Mouse (Mus musculus) G1E (cell line): Measurements from ENCODE around the gene Nisch. TPM values are rescaled to one million over a fixed set of nuclear protein-coding genes. Genes with fewer than 3 reads are reported as not detected.

Experiments
- ATAC-seq: 2 replicates; pipeline ENCODE4 v1.8.0; 2016; ENCODE audit warnings: mild to moderate bottlenecking; ENCODE audit not compliant: insufficient number of reproducible peaks, poor library complexity, low FRiP score, severe bottlenecking; ENCODE audit errors: extremely low read depth
- DNase-seq: peaks from one replicate; pipeline ENCODE4 v3.0.0; 2012; ENCODE audit warnings: low spot score
- H3K27me3 ChIP-seq: 2 replicates; pipeline ENCODE4 v1.6.1; 2012; ENCODE audit warnings: mild to moderate bottlenecking, low read length, inconsistent platforms; ENCODE audit not compliant: insufficient read depth
- H3K36me3 ChIP-seq: replicated peaks from 2 replicates; pipeline ENCODE3; 2012; ENCODE audit warnings: mild to moderate bottlenecking, inconsistent platforms
- H3K4me1 ChIP-seq: 2 replicates; pipeline ENCODE4 v1.6.1; 2012; ENCODE audit warnings: low read depth, low read length, inconsistent platforms, mixed read lengths; ENCODE audit not compliant: insufficient read depth
- H3K4me3 ChIP-seq: 2 replicates; pipeline ENCODE4 v1.5.1; 2012; ENCODE audit warnings: low read depth, mild to moderate bottlenecking, inconsistent platforms, low read length, moderate library complexity, mixed read lengths
- H3K9me3 ChIP-seq: replicated peaks from 2 replicates; pipeline ENCODE4 v1.6.1; 2012; ENCODE audit warnings: inconsistent platforms
- CTCF ChIP-seq: IDR thresholded peaks from 2 replicates; pipeline ENCODE4 v1.5.1; 2012; ENCODE audit warnings: low read depth, low read length, inconsistent platforms, mixed read lengths
- GATA1 ChIP-seq: IDR thresholded peaks from 2 replicates; pipeline ENCODE4 v1.6.1; 2012; ENCODE audit warnings: borderline replicate concordance, low read length, inconsistent platforms, mixed read lengths
- GATA2 ChIP-seq: IDR thresholded peaks from 2 replicates; pipeline ENCODE4 v1.6.1; 2012; ENCODE audit warnings: low read depth, low read length, inconsistent platforms, borderline replicate concordance
- POLR2AphosphoS5 ChIP-seq: IDR thresholded peaks from 2 replicates; pipeline ENCODE4 v1.6.1; 2012; ENCODE audit warnings: low read depth, low read length, inconsistent platforms; ENCODE audit not compliant: insufficient replicate concordance
- TAL1 ChIP-seq: conservative IDR thresholded peaks from 2 replicates; pipeline ENCODE4 v1.6.1; 2012; ENCODE audit warnings: low read depth, low read length, inconsistent platforms, mixed read lengths
- polyA plus RNA-seq: library from polyadenylated mRNA; stranded (reverse); fragments of >175 nt; gene quantifications from 2 replicates; pipeline ENCODE4 v1.2.3, GENCODE M21; 2012
- total RNA-seq, 2 experiments: library from RNA; stranded (forward) in 1 of 2; stranded (reverse) in 1 of 2; fragments of 200-1000 nt in 1 of 2; fragments of >200 nt in 1 of 2; fragmentation: Nextera tagmentation in 1 of 2; gene quantifications; 2 replicates each; pipeline ENCODE4 v1.2.3; 2014 to 2017

Gene Nisch
- total and polyA plus RNA-seq, 3 experiments = 83.8 to 312 (median 201) TPM

DNA sequence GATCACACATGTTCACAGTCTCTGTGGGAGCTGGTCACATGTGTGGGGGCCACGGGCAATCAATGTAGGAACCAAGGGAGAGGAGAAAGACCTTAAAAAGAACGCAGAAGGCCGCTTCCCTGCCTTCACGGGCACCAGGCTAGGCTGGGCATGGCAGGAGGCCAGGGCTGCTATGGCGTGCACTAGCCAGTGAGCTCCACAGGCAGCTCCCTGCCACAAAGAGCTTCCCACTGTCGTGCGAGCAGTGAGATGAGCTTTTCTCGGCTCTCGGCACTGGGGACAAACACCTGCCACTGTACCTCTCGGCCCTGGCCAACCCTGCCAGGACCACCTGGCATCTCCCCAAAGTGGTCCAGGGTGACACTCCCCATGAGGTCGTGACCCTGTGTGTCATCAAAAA is 45.4 kb downstream of the Nisch start:
- Histone ChIP-seq H3K4me3 (no peak overlapping the region), H3K4me1 (peaks cover 53% of the 10 kb centered on the region)

DNA sequence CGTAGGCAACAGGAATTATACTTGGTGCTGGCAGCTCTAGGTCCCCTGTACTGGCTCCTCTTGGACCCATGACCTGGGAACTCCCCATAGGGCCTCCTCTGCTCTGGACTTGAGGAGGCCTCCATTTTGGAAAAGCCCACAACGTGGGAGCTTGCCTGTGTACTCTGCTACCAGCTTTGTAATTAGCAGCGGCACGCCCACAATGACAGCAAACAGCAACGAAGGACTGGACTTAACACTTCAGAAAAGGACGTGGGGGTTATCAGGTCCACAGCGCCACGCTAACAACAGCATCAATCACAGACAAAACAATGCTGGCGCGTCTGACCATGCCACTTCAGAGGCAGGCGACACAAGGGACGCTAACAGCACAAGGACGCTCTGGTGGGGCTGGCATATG is 45.8 kb downstream of the Nisch start:
- H3K27me3 ChIP-seq = peaks cover 23% of the 10 kb centered on the region
- no peak for ATAC-seq
- no peak overlapping the region for H3K4me3 ChIP-seq
- H3K36me3 ChIP-seq = peaks cover 61% of the 10 kb centered on the region
- no peaks in the 10 kb centered on the region for H3K9me3 ChIP-seq
- H3K4me1 ChIP-seq = peaks cover 52% of the 10 kb centered on the region
- no peak for TF ChIP-seq POLR2AphosphoS5
- no peak for TF ChIP-seq GATA2
- TF ChIP-seq TAL1 = no peak
- no peak for TF ChIP-seq CTCF
- TF ChIP-seq GATA1 = no peak
- no peak for DNase-seq

More for the DNA sequence above, 45.4 kb downstream of the Nisch start:
- peaks cover 21% of the 10 kb centered on the region for H3K27me3 ChIP-seq
- TF ChIP-seq GATA2 (no peak), POLR2AphosphoS5 (no peak), TAL1 (no peak), GATA1 (no peak), CTCF (no peak)
- no peak for DNase-seq
- peaks cover 65% of the 10 kb centered on the region for H3K36me3 ChIP-seq
- no peaks in the 10 kb centered on the region for H3K9me3 ChIP-seq
- no peak for ATAC-seq

DNA sequence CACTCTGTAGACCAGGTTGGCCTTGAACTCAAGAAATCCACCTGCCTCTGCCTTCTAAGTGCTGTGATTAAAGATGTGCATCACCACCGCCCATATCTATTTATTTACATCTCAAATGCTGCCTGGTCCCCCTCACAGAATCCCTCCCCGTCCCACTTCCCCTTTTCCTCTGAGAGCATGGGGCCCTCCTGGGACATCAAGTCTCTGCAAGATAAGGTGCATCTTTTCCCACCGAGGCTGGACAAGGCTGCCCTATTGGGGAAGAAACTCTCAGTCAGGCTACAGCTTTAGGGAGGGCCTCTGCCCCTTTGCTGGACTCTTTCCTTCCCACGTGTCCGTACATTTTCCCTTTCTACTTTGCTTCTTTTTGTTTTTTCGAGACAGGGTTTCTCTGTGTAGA is 47.2 kb downstream of the Nisch start:
- DNase-seq = peak; percentile 45
- no peak overlapping the region for H3K4me3 ChIP-seq
- H3K36me3 ChIP-seq = peaks cover 46% of the 10 kb centered on the region
- H3K4me1 ChIP-seq = peaks cover 60% of the 10 kb centered on the region
- peak; percentile 50; the same call in 1 of the 2 replicates for ATAC-seq
- H3K9me3 ChIP-seq = no peaks in the 10 kb centered on the region
- H3K27me3 ChIP-seq = peaks cover 34% of the 10 kb centered on the region
- TF ChIP-seq TAL1 (no peak), GATA1 (no peak), POLR2AphosphoS5 (no peak), GATA2 (no peak), CTCF (no peak)

DNA sequence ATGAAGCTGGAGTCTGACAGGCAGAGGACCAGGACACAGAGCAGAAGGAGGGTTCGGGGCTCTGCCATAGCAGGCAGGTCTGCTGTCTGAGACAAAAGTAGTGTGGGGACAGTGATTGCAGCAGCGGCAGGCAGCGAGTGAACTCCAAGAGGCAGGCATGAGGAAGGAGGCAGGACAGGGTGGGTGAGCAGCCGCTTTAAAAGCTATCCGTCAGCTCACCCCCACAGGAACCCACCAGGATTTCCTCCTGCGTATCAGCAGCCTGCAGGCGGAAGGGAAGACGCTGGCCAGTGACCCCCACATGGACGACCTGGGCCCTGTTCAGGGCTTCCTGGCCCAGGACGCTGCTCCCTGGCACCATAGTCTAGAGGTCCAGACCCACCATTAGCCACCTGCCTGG is 48.3 kb downstream of the Nisch start, which contains the start of gene Stab1:
TSS of gene Stab1 (minus strand) at position 217 of the 400 bp plus-strand sequence.
- TF ChIP-seq GATA2 (no peak), POLR2AphosphoS5 (no peak), TAL1 (no peak), GATA1 (no peak), CTCF (no peak)
- no peaks in the 10 kb centered on the region for H3K9me3 ChIP-seq
- H3K4me3 ChIP-seq = no peak within 1 kb of the TSS
- ATAC-seq (no peak), DNase-seq (no peak)
- peaks cover 66% of the 10 kb centered on the region for H3K4me1 ChIP-seq
- peaks cover 44% of the 10 kb centered on the region for H3K27me3 ChIP-seq
- peaks cover 35% of the 10 kb centered on the region for H3K36me3 ChIP-seq

DNA sequence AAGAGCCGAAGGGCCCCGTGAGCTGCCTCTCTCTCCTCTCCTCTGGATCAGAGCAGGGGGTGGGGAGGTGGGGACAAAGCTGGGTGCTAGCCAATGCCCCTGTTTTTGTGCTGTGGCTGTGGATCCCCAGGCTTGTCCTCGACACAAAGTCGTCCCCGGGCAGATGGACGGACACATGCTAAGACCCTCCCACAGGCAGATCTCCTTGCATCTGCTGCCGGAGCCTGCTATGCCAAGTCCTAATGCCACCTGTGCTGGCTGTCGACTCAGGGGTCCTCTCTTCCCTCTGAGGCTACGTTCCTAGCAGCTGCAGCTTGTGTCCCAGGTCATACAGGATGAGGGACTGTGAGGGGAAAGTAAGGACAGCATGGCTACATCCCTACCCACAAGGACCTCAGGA is 49.9 kb downstream of the Nisch start:
- peaks cover 60% of the 10 kb centered on the region for H3K27me3 ChIP-seq
- H3K9me3 ChIP-seq = no peaks in the 10 kb centered on the region
- no peak for DNase-seq
- TF ChIP-seq GATA1 (no peak), TAL1 (no peak), GATA2 (no peak), CTCF (no peak), POLR2AphosphoS5 (no peak)
- H3K36me3 ChIP-seq = peaks cover 19% of the 10 kb centered on the region
- H3K4me3 ChIP-seq = no peak overlapping the region
- H3K4me1 ChIP-seq = peaks cover 60% of the 10 kb centered on the region
- no peak for ATAC-seq

DNA sequence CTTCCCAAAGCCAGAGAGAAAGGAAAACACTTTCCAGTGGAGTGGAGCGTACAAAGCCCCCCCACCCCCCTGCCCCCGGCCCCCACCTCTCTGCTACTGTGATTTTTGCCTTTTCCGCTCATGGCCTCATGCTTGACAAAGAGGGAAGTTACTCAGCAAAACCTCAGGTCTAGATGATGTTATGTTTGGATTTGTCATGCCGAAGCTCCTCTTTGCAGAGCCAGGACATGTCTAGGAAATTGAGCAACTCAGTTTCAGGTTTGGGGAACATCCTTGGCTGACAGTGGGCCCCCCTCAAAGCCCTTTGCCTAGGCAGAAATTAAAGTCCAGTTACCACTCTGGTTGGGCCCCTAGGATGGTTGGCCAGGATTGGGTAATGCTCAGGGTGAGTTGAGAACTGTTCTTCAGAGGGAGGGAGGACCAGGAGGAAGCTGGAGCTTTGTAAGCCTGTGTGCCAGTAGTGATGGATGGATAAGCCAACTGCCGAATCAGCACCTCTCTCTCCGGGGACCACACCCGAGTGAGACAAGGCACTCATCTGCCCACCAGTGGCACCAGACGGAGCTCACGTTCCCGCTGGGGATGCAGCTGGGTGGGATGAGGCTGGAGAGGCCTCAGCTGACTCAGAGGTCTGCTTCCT is 50.6 kb downstream of the Nisch start:
- TF ChIP-seq CTCF (no peak), TAL1 (no peak), POLR2AphosphoS5 (no peak), GATA2 (no peak), GATA1 (no peak)
- Histone ChIP-seq H3K27me3 (peaks cover 68% of the 10 kb centered on the region), H3K9me3 (no peaks in the 10 kb centered on the region), H3K36me3 (peaks cover 12% of the 10 kb centered on the region), H3K4me1 (peaks cover 52% of the 10 kb centered on the region), H3K4me3 (peak overlapping the region; percentile 7; the same call in 1 of the 2 replicates)
- DNase-seq = no peak
- ATAC-seq = no peak
